Mouse (Mus musculus) ES-E14 (cell line): ENCODE measurements around the gene Ptpra. TPM values are rescaled to one million over a fixed set of nuclear protein-coding genes. Genes with fewer than 3 reads are reported as not detected.
"Not testable (repeated sequence)": the region's sequence is repeated elsewhere in the genome, so short reads cannot be mapped to it uniquely, and the experiment has no call there.

Source experiments
- DNase-seq: peaks from one replicate; pipeline ENCODE4 v3.0.0-alpha.2; 2013; ENCODE audit warnings: low read depth, low spot score
- H3K27ac ChIP-seq: 2 replicates; pipeline ENCODE4 v1.5.1; 2012; ENCODE audit warnings: low read depth, mild to moderate bottlenecking, low read length, moderate library complexity, mixed read lengths; ENCODE audit not compliant: poor library complexity, insufficient read depth, severe bottlenecking
- H3K36me3 ChIP-seq: 2 replicates; pipeline ENCODE4 v1.6.1; 2012; ENCODE audit warnings: mild to moderate bottlenecking, low read length, moderate library complexity, mixed read lengths; ENCODE audit not compliant: control insufficient read depth, poor library complexity, insufficient read depth, severe bottlenecking
- H3K4me1 ChIP-seq, 2 experiments: fragments of 150-350 bp in 1 of 2; sonication (generic) in 1 of 2; 2 replicates each; pipeline ENCODE4 v1.6.1; 2012; ENCODE audit warnings: low read length in 2 of 2, mild to moderate bottlenecking in 1 of 2, mixed read lengths in 1 of 2; ENCODE audit not compliant: control insufficient read depth in 2 of 2, insufficient read depth in 2 of 2, poor library complexity in 1 of 2
- H3K4me3 ChIP-seq, 2 experiments: fragments of 150-350 bp in 1 of 2; sonication (generic) in 1 of 2; 2 replicates each; pipeline ENCODE4 v1.5.1; 2012; ENCODE audit warnings: low read length in 2 of 2, low read depth in 1 of 2, mild to moderate bottlenecking in 1 of 2, mixed read lengths in 1 of 2; ENCODE audit not compliant: insufficient read depth in 1 of 2, poor library complexity in 1 of 2, severe bottlenecking in 1 of 2
- H3K9ac ChIP-seq: 2 replicates; pipeline ENCODE4 v1.6.1; 2012; ENCODE audit warnings: low read depth, mild to moderate bottlenecking, low read length, mixed read lengths; ENCODE audit not compliant: poor library complexity, insufficient read depth, severe bottlenecking
- H3K9me3 ChIP-seq: fragments of 150-350 bp; sonication (generic); 2 replicates; pipeline ENCODE4 v1.6.1; 2012; ENCODE audit warnings: low read depth, mild to moderate bottlenecking, low read length; ENCODE audit not compliant: control insufficient read depth, insufficient read depth
- CHD2 ChIP-seq: IDR thresholded peaks from 2 replicates; pipeline ENCODE4 v1.6.1; 2014; ENCODE audit warnings: mild to moderate bottlenecking, low read depth, low read length, inconsistent platforms
- HCFC1 ChIP-seq: IDR thresholded peaks from 2 replicates; pipeline ENCODE4 v1.6.1; 2012; ENCODE audit warnings: low read length, inconsistent platforms, borderline replicate concordance; ENCODE audit not compliant: insufficient read depth
- MAFK ChIP-seq: IDR thresholded peaks from 2 replicates; pipeline ENCODE4 v1.6.1; 2014; ENCODE audit warnings: mild to moderate bottlenecking, low read depth, low read length, inconsistent platforms; ENCODE audit not compliant: insufficient read depth
- ZC3H11A ChIP-seq: IDR thresholded peaks from 2 replicates; pipeline ENCODE4 v1.6.1; 2012; ENCODE audit warnings: low read depth, mild to moderate bottlenecking, inconsistent platforms, low read length, borderline replicate concordance
- ZNF384 ChIP-seq: IDR thresholded peaks from 2 replicates; pipeline ENCODE4 v1.6.1; 2012; ENCODE audit warnings: low read depth, low read length, inconsistent platforms
- in situ Hi-C, 2 experiments: fragments of 600-800 bp; cut with MboI; formaldehyde crosslinking; loops; one replicate each; pipeline ENCODE4 v1.15.1; 2025; ENCODE audit warnings: low sequenced_read_pairs in 2 of 2, inconsistent platforms in 1 of 2; ENCODE audit not compliant: unreplicated experiment in 2 of 2
- total RNA-seq: library from RNA; depleted of rRNA; stranded (reverse); fragments of 300-350 nt; gene quantifications from 2 replicates; pipeline ENCODE4 v1.2.3, GENCODE M21; 2012

The Ptpra gene
- total RNA-seq, 1 experiment, result 35.1 TPM

GRCm38 (mm10) chr2:130569926-130570325, 119.8 kb downstream of the Ptpra start:
- no peak for TF ChIP-seq ZNF384
- no peak for TF ChIP-seq MAFK
- no peak for TF ChIP-seq ZC3H11A
- no peak for TF ChIP-seq CHD2
- TF ChIP-seq HCFC1, result no peak
- H3K9me3 ChIP-seq, result no peaks in the 10 kb centered on the region
- DNase-seq, result no peak
- in situ Hi-C loops, result no loop called here
- no peak overlapping the region for H3K27ac ChIP-seq
- no peak overlapping the region for H3K4me3 ChIP-seq
- H3K4me1 ChIP-seq, result peaks cover 0 to 1% of the 10 kb centered on the region in 2 experiments; a peak in 1 of 4 replicates
- peaks cover 5% of the 10 kb centered on the region; the same call in 1 of the 2 replicates for H3K36me3 ChIP-seq
- H3K9ac ChIP-seq, result no peak overlapping the region

GRCm38 (mm10) chr2:130574960-130575359, 124.9 kb downstream of the Ptpra start:
- in situ Hi-C loops, result no loop called here

GRCm38 (mm10) chr2:130575873-130576272, 125.8 kb downstream of the Ptpra start, which contains the start of gene Oxt:
Gene Oxt, plus strand, starts transcription at chr2:130576173.
- Histone ChIP-seq H3K9ac (peak within 1 kb of the TSS; percentile 19; the same call in 1 of the 2 replicates), H3K27ac (no peak within 1 kb of the TSS), H3K4me3 (peak within 1 kb of the TSS; percentile 50 to 56), H3K36me3 (no peaks in the 10 kb centered on the region), H3K4me1 (peaks cover 0 to 10% of the 10 kb centered on the region in 2 experiments; a peak in 2 of 4 replicates), H3K9me3 (no peaks in the 10 kb centered on the region)
- in situ Hi-C loops, result no loop called here
- DNase-seq, result no peak
- TF ChIP-seq HCFC1, result no peak
- TF ChIP-seq MAFK, result no peak
- no peak for TF ChIP-seq CHD2
- no peak for TF ChIP-seq ZNF384
- no peak for TF ChIP-seq ZC3H11A

More at GRCm38 (mm10) chr2:130574960-130575359, 124.9 kb downstream of the Ptpra start:
- DNase-seq, result no peak
- no peak overlapping the region for H3K9ac ChIP-seq
- no peak overlapping the region for H3K27ac ChIP-seq
- H3K36me3 ChIP-seq, result no peaks in the 10 kb centered on the region
- H3K4me3 ChIP-seq, result no peak overlapping the region
- H3K9me3 ChIP-seq, result no peaks in the 10 kb centered on the region
- peaks cover 0 to 8% of the 10 kb centered on the region in 2 experiments; a peak in 2 of 4 replicates for H3K4me1 ChIP-seq
- TF ChIP-seq CHD2, result no peak
- TF ChIP-seq ZNF384, result no peak
- TF ChIP-seq HCFC1, result no peak
- TF ChIP-seq ZC3H11A, result no peak
- TF ChIP-seq MAFK, result no peak

- Histone ChIP-seq H3K9ac (peak overlapping the region; percentile 19; the same call in 1 of the 2 replicates), H3K4me1 (peaks cover 0 to 10% of the 10 kb centered on the region in 2 experiments; a peak in 2 of 4 replicates), H3K4me3 (peak overlapping the region; percentile 50 to 56)
- in situ Hi-C loops, H3K9me3 ChIP-seq, H3K36me3 ChIP-seq, DNase-seq, H3K27ac ChIP-seq: not testable (repeated sequence)
Measured at GRCm38 (mm10) chr2:130576564-130576963, 126.5 kb downstream of the Ptpra start.

- H3K4me1 ChIP-seq, result peaks cover 0 to 10% of the 10 kb centered on the region in 2 experiments; a peak in 2 of 4 replicates
- H3K4me3 ChIP-seq, result peak overlapping the region in 1 of 2 experiments; percentile 50; a peak in 2 of 4 replicates
- H3K27ac ChIP-seq, result no peak overlapping the region
- H3K36me3 ChIP-seq, result no peaks in the 10 kb centered on the region
- in situ Hi-C loops, result no loop called here
- H3K9me3 ChIP-seq, result no peaks in the 10 kb centered on the region
- DNase-seq, result no peak
- TF ChIP-seq HCFC1 (no peak), ZNF384 (no peak), MAFK (no peak), CHD2 (no peak), ZC3H11A (no peak)
- no peak overlapping the region for H3K9ac ChIP-seq
Measured at GRCm38 (mm10) chr2:130577021-130577420, 126.9 kb downstream of the Ptpra start.
